Mouse (Mus musculus) heart, embryonic 10.5 days (tissue): ENCODE data around the gene Unc13b. TPM values are rescaled to one million over a fixed set of nuclear protein-coding genes. Genes with fewer than 3 reads are reported as not detected.
A peak's percentile ranks its signal among the peaks of the same experiment; 100 is the strongest.

ENCODE experiments used
- DNase-seq: peaks from one replicate; pipeline ENCODE4 v3.0.0-alpha.2; 2017; ENCODE audit warnings: low spot score
- H3K27ac ChIP-seq: fragments of 300-500 bp; sonication (generic); 2 replicates; pipeline ENCODE4 v1.5.1; 2016; ENCODE audit warnings: mild to moderate bottlenecking
- H3K27me3 ChIP-seq: fragments of 300-500 bp; sonication (generic); 2 replicates; pipeline ENCODE4 v1.6.1; 2016; ENCODE audit warnings: mild to moderate bottlenecking; ENCODE audit not compliant: poor library complexity, insufficient read depth, severe bottlenecking
- H3K36me3 ChIP-seq: fragments of 300-500 bp; sonication (generic); 2 replicates; pipeline ENCODE4 v1.6.1; 2016; ENCODE audit warnings: mild to moderate bottlenecking, moderate library complexity
- H3K4me1 ChIP-seq: fragments of 300-500 bp; sonication (generic); 2 replicates; pipeline ENCODE4 v1.6.1; 2016; ENCODE audit warnings: mild to moderate bottlenecking
- H3K4me3 ChIP-seq: fragments of 300-500 bp; sonication (generic); 2 replicates; pipeline ENCODE4 v1.5.1; 2016; ENCODE audit warnings: mild to moderate bottlenecking, moderate library complexity
- H3K9me3 ChIP-seq: fragments of 300-500 bp; sonication (generic); 2 replicates; pipeline ENCODE4 v1.6.1; 2016; ENCODE audit warnings: mild to moderate bottlenecking, moderate library complexity
- WGBS: fragments of 180-500 bp; shearing (Covaris S2); methylation state at CpG from one replicate; pipeline ENCODE4 v1.1.7; 2016; 5-methylcytosine and 5-hydroxymethylcytosine counted together
- polyA plus RNA-seq: library from polyadenylated mRNA; unstranded; fragments of >200 nt; fragmentation: Nextera tagmentation; extraction: Ambion mirVana; gene quantifications from 2 replicates; pipeline ENCODE4 v1.2.1, GENCODE M21; 2016

The Unc13b gene
- polyA plus RNA-seq, 1 experiment from 2014 or later: 7.1 TPM

GRCm38 (mm10) chr4:43029749-43030148 is 29.0 kb upstream of the Unc13b start:
- Histone ChIP-seq H3K4me1 (peaks cover 25% of the 10 kb centered on the region), H3K36me3 (peaks cover 52% of the 10 kb centered on the region), H3K9me3 (no peaks in the 10 kb centered on the region), H3K27me3 (no peaks in the 10 kb centered on the region), H3K4me3 (no peak overlapping the region; the same call in 1 of the 2 replicates), H3K27ac (no peak overlapping the region)
- DNase-seq: no peak
- 89% methylated on average over 9 of the region's 9 CpGs for WGBS

- no peaks in the 10 kb centered on the region for H3K27me3 ChIP-seq
- DNase-seq: no peak
- H3K9me3 ChIP-seq: no peaks in the 10 kb centered on the region
- H3K4me1 ChIP-seq: peaks cover 19% of the 10 kb centered on the region
- H3K36me3 ChIP-seq: peaks cover 54% of the 10 kb centered on the region
- WGBS: 66% methylated on average over 9 of the region's 9 CpGs
- H3K27ac ChIP-seq: peak overlapping the region; percentile 96
- peak overlapping the region; percentile 73 for H3K4me3 ChIP-seq
Measured at GRCm38 (mm10) chr4:43030352-43030751, 28.4 kb upstream of the Unc13b start.

- peak overlapping the region; percentile 73 for H3K4me3 ChIP-seq
- 2% methylated on average over 28 of the region's 28 CpGs for WGBS
- no peak for DNase-seq
- peaks cover 57% of the 10 kb centered on the region for H3K36me3 ChIP-seq
- no peaks in the 10 kb centered on the region for H3K9me3 ChIP-seq
- peak overlapping the region; percentile 96 for H3K27ac ChIP-seq
- H3K4me1 ChIP-seq: peaks cover 19% of the 10 kb centered on the region
- no peaks in the 10 kb centered on the region for H3K27me3 ChIP-seq
Measured at GRCm38 (mm10) chr4:43030780-43031230, 27.9 kb upstream of the Unc13b start.

- peaks cover 64% of the 10 kb centered on the region for H3K36me3 ChIP-seq
- peak within 1 kb of the TSS; percentile 73 for H3K4me3 ChIP-seq
- no peaks in the 10 kb centered on the region for H3K9me3 ChIP-seq
- 1% methylated on average over 38 of the region's 38 CpGs for WGBS
- DNase-seq: peak; percentile 98
- peak within 1 kb of the TSS; percentile 96 for H3K27ac ChIP-seq
- H3K27me3 ChIP-seq: no peaks in the 10 kb centered on the region
- peaks cover 22% of the 10 kb centered on the region for H3K4me1 ChIP-seq
Measured at GRCm38 (mm10) chr4:43031237-43031995, 27.3 kb upstream of the Unc13b start, which contains the start of gene Stoml2. Gene Stoml2 (minus strand): TSS chr4:43031710.

GRCm38 (mm10) chr4:43032501-43032900 is 26.3 kb upstream of the Unc13b start:
- peaks cover 57% of the 10 kb centered on the region for H3K36me3 ChIP-seq

GRCm38 (mm10) chr4:43033481-43033880 is 25.3 kb upstream of the Unc13b start:
- 78% methylated on average over 14 of the region's 14 CpGs for WGBS
- Histone ChIP-seq H3K4me3 (no peak overlapping the region), H3K36me3 (peaks cover 47% of the 10 kb centered on the region)

More at GRCm38 (mm10) chr4:43032501-43032900, 26.3 kb upstream of the Unc13b start:
- no peaks in the 10 kb centered on the region for H3K27me3 ChIP-seq
- H3K27ac ChIP-seq: no peak overlapping the region
- no peaks in the 10 kb centered on the region for H3K9me3 ChIP-seq
- WGBS: 100% methylated on average over 1 of the region's 1 CpGs
- H3K4me3 ChIP-seq: no peak overlapping the region
- DNase-seq: no peak
- peaks cover 32% of the 10 kb centered on the region for H3K4me1 ChIP-seq

GRCm38 (mm10) chr4:43035851-43036250 is 22.9 kb upstream of the Unc13b start:
- Histone ChIP-seq H3K9me3 (no peaks in the 10 kb centered on the region), H3K4me1 (peaks cover 51% of the 10 kb centered on the region), H3K27ac (no peak overlapping the region), H3K36me3 (peaks cover 32% of the 10 kb centered on the region), H3K27me3 (no peaks in the 10 kb centered on the region), H3K4me3 (no peak overlapping the region)
- DNase-seq: no peak
- WGBS: 90% methylated on average over 6 of the region's 6 CpGs

More at GRCm38 (mm10) chr4:43033481-43033880, 25.3 kb upstream of the Unc13b start:
- Histone ChIP-seq H3K27me3 (no peaks in the 10 kb centered on the region), H3K4me1 (peaks cover 41% of the 10 kb centered on the region), H3K27ac (no peak overlapping the region), H3K9me3 (no peaks in the 10 kb centered on the region)
- DNase-seq: no peak

- Histone ChIP-seq H3K36me3 (peaks cover 32% of the 10 kb centered on the region), H3K4me3 (no peak overlapping the region), H3K4me1 (peaks cover 54% of the 10 kb centered on the region), H3K27me3 (no peaks in the 10 kb centered on the region), H3K9me3 (no peaks in the 10 kb centered on the region), H3K27ac (peak overlapping the region; percentile 54; the same call in 1 of the 2 replicates)
- DNase-seq: no peak
- 92% methylated on average over 10 of the region's 10 CpGs for WGBS
Measured at GRCm38 (mm10) chr4:43036356-43036755, 22.4 kb upstream of the Unc13b start.

GRCm38 (mm10) chr4:43037860-43038566 is 20.7 kb upstream of the Unc13b start:
- no peaks in the 10 kb centered on the region for H3K27me3 ChIP-seq
- H3K36me3 ChIP-seq: peaks cover 32% of the 10 kb centered on the region
- H3K9me3 ChIP-seq: no peaks in the 10 kb centered on the region
- peak; percentile 90 for DNase-seq
- H3K4me3 ChIP-seq: no peak overlapping the region
- WGBS: 33% methylated on average over 4 of the region's 4 CpGs
- peaks cover 48% of the 10 kb centered on the region for H3K4me1 ChIP-seq
- peak overlapping the region; percentile 69; the same call in 1 of the 2 replicates for H3K27ac ChIP-seq

- peaks cover 24% of the 10 kb centered on the region for H3K36me3 ChIP-seq
- H3K9me3 ChIP-seq: no peaks in the 10 kb centered on the region
- H3K27me3 ChIP-seq: no peaks in the 10 kb centered on the region
- H3K27ac ChIP-seq: peak overlapping the region; percentile 90; the same call in 1 of the 2 replicates
- H3K4me3 ChIP-seq: peak overlapping the region; percentile 85
- WGBS: 47% methylated on average over 15 of the region's 15 CpGs
- DNase-seq: no peak
- H3K4me1 ChIP-seq: peaks cover 49% of the 10 kb centered on the region
Measured at GRCm38 (mm10) chr4:43038567-43039495, 19.9 kb upstream of the Unc13b start.

- WGBS: under 1% methylated on average over 11 of the region's 11 CpGs
- DNase-seq: no peak
Measured at GRCm38 (mm10) chr4:43039609-43040008, 19.1 kb upstream of the Unc13b start.

GRCm38 (mm10) chr4:43040114-43040572 is 18.6 kb upstream of the Unc13b start:
- peak; percentile 99 for DNase-seq
- Histone ChIP-seq H3K27ac (peak overlapping the region; percentile 90), H3K36me3 (peaks cover 15% of the 10 kb centered on the region), H3K9me3 (no peaks in the 10 kb centered on the region), H3K4me3 (peak overlapping the region; percentile 85), H3K27me3 (no peaks in the 10 kb centered on the region), H3K4me1 (peaks cover 62% of the 10 kb centered on the region)
- WGBS: 0% methylated on average over 25 of the region's 25 CpGs

More at GRCm38 (mm10) chr4:43039609-43040008, 19.1 kb upstream of the Unc13b start:
- Histone ChIP-seq H3K4me3 (peak overlapping the region; percentile 85), H3K27ac (peak overlapping the region; percentile 90), H3K4me1 (peaks cover 57% of the 10 kb centered on the region), H3K36me3 (peaks cover 17% of the 10 kb centered on the region), H3K27me3 (no peaks in the 10 kb centered on the region), H3K9me3 (no peaks in the 10 kb centered on the region)
